Mouse (Mus musculus): ENCODE data around the gene Col9a2. TPM values are rescaled to one million over a fixed set of nuclear protein-coding genes. Genes with fewer than 3 reads are reported as not detected.

Col9a2 gene
- polyA plus RNA-seq, 1 experiment from 2014 or later, result 4.6 TPM

- ATAC-seq (replicated peaks; ENCODE audit: insufficient number of reproducible peaks, low FRiP score, low TSS enrichment), result no peak
- whole genome bisulfite sequencing (ENCODE audit: insufficient replicate concordance), result 87% methylated on average over 1 of the region's 1 CpGs
- H3K9me3 ChIP-seq (replicated peaks; ENCODE audit: control insufficient read depth, low read length), result no peaks in the 10 kb centered on the region
- H3K27ac ChIP-seq (ENCODE audit: low read depth, low read length), result no peak overlapping the region
- no peaks in the 10 kb centered on the region for H3K27me3 ChIP-seq (ENCODE audit: control insufficient read depth, insufficient read depth, low read length)
- H3K4me3 ChIP-seq (ENCODE audit: low read depth, low read length), result no peak overlapping the region
- no peak overlapping the region for H3K9ac ChIP-seq (ENCODE audit: low read depth, low read length)
- no peaks in the 10 kb centered on the region for H3K4me1 ChIP-seq (ENCODE audit: control insufficient read depth, insufficient read depth, low read length)
- peaks cover 19% of the 10 kb centered on the region for H3K36me3 ChIP-seq (ENCODE audit: control insufficient read depth, insufficient read depth, low read length)
- no peak overlapping the region for H3K4me2 ChIP-seq
These were observed 41.2 kb downstream of the Col9a2 start for GRCm38 (mm10) chr4:121080395-121080794.

GRCm38 (mm10) chr4:121084506-121084905 lies 45.3 kb downstream of the Col9a2 start:
- Histone ChIP-seq H3K27ac (ENCODE audit: low read depth, low read length) (no peak overlapping the region), H3K4me3 (ENCODE audit: low read depth, low read length) (no peak overlapping the region), H3K27me3 (ENCODE audit: control insufficient read depth, insufficient read depth, low read length) (no peaks in the 10 kb centered on the region), H3K9me3 (replicated peaks; ENCODE audit: control insufficient read depth, low read length) (no peaks in the 10 kb centered on the region), H3K9ac (ENCODE audit: low read depth, low read length) (no peak overlapping the region), H3K36me3 (ENCODE audit: control insufficient read depth, insufficient read depth, low read length) (peaks cover 12% of the 10 kb centered on the region; the same call in 1 of the 2 replicates), H3K4me2 (no peak overlapping the region), H3K4me1 (ENCODE audit: control insufficient read depth, insufficient read depth, low read length) (no peaks in the 10 kb centered on the region)
- no peak for ATAC-seq (replicated peaks; ENCODE audit: insufficient number of reproducible peaks, low FRiP score, low TSS enrichment)

- Histone ChIP-seq H3K4me1 (ENCODE audit: control insufficient read depth, insufficient read depth, low read length) (no peaks in the 10 kb centered on the region), H3K9ac (ENCODE audit: low read depth, low read length) (no peak overlapping the region), H3K36me3 (ENCODE audit: control insufficient read depth, insufficient read depth, low read length) (peaks cover 18% of the 10 kb centered on the region), H3K27me3 (ENCODE audit: control insufficient read depth, insufficient read depth, low read length) (no peaks in the 10 kb centered on the region), H3K4me3 (ENCODE audit: low read depth, low read length) (no peak overlapping the region), H3K4me2 (no peak overlapping the region), H3K9me3 (replicated peaks; ENCODE audit: control insufficient read depth, low read length) (no peaks in the 10 kb centered on the region), H3K27ac (ENCODE audit: low read depth, low read length) (no peak overlapping the region)
- WGBS (ENCODE audit: insufficient replicate concordance), result 89% methylated on average over 2 of the region's 2 CpGs
- ATAC-seq (replicated peaks; ENCODE audit: insufficient number of reproducible peaks, low FRiP score, low TSS enrichment), result no peak
These were observed 49.5 kb downstream of the Col9a2 start for GRCm38 (mm10) chr4:121088696-121089095.

DNA sequence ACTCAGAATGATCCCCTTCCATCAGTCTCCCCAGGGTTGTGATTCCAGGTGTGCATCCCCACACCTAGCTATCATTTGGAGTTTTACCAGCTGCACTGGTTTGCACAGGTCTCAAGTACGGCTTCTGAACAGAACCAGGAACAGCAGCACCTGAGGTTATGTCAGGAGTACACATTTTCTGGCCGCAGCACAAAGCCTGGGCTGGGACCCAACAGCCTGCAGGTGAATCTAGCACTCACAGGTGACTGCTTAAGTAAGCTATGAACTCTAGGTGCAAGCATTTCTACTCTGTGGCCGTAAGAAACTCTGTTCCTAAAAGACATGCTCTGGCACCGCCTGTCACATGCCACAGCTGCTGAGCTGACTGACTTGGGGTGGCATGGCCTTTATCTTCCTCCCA lies 51.0 kb downstream of the Col9a2 start:
- Histone ChIP-seq H3K9me3 (replicated peaks; ENCODE audit: control insufficient read depth, low read length) (no peaks in the 10 kb centered on the region), H3K4me3 (ENCODE audit: low read depth, low read length) (no peak overlapping the region), H3K4me1 (ENCODE audit: control insufficient read depth, insufficient read depth, low read length) (no peaks in the 10 kb centered on the region), H3K27me3 (ENCODE audit: control insufficient read depth, insufficient read depth, low read length) (no peaks in the 10 kb centered on the region), H3K4me2 (no peak overlapping the region), H3K9ac (ENCODE audit: low read depth, low read length) (no peak overlapping the region), H3K27ac (ENCODE audit: low read depth, low read length) (no peak overlapping the region), H3K36me3 (ENCODE audit: control insufficient read depth, insufficient read depth, low read length) (peaks cover 19% of the 10 kb centered on the region)
- no peak for ATAC-seq (replicated peaks; ENCODE audit: insufficient number of reproducible peaks, low FRiP score, low TSS enrichment)
- 85% methylated on average over 4 of the region's 4 CpGs for WGBS (ENCODE audit: insufficient replicate concordance)

- 1% methylated on average over 39 of the region's 39 CpGs for WGBS (ENCODE audit: insufficient replicate concordance)
- peak within 1 kb of the TSS; percentile 72 for H3K9ac ChIP-seq (ENCODE audit: low read depth, low read length)
- H3K9me3 ChIP-seq (replicated peaks; ENCODE audit: control insufficient read depth, low read length), result no peaks in the 10 kb centered on the region
- no peaks in the 10 kb centered on the region for H3K27me3 ChIP-seq (ENCODE audit: control insufficient read depth, insufficient read depth, low read length)
- peak within 1 kb of the TSS; percentile 47; the same call in 1 of the 2 replicates for H3K27ac ChIP-seq (ENCODE audit: low read depth, low read length)
- peaks cover 17% of the 10 kb centered on the region for H3K36me3 ChIP-seq (ENCODE audit: control insufficient read depth, insufficient read depth, low read length)
- peaks cover 4% of the 10 kb centered on the region; the same call in 1 of the 2 replicates for H3K4me1 ChIP-seq (ENCODE audit: control insufficient read depth, insufficient read depth, low read length)
- peak within 1 kb of the TSS; percentile 62 for H3K4me2 ChIP-seq
- peak within 1 kb of the TSS; percentile 66 for H3K4me3 ChIP-seq (ENCODE audit: low read depth, low read length)
- ATAC-seq (replicated peaks; ENCODE audit: insufficient number of reproducible peaks, low FRiP score, low TSS enrichment), result peak; percentile 64
These were observed 58.6 kb downstream of the Col9a2 start, which contains the start of gene Zmpste24 for GRCm38 (mm10) chr4:121097650-121098378. TSS of gene Zmpste24 (minus strand) at chr4:121098241.

DNA sequence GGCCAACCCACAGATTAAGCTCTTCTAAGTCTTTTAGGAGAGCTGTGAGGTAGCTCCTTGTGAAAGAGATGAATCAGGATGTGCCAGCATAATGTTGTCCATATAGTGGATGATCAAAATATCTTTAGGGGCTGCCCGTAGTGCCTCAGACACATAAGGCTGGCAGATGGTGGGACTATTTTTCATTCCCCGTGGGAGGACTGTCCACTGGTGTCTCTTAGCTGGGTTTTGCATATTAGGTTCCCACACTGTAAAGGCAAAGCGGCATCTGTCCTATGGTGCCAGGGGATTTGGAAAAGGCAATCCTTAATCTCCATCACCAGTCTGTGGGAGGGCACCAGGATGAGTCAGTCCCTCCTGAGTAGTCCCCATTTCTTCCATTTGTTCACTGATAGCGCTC lies 64.1 kb downstream of the Col9a2 start:
- no peak for ATAC-seq (replicated peaks; ENCODE audit: insufficient number of reproducible peaks, low FRiP score, low TSS enrichment)
- WGBS (ENCODE audit: insufficient replicate concordance), result 77% methylated on average over 4 of the region's 4 CpGs

More for the DNA sequence above, 64.1 kb downstream of the Col9a2 start:
- Histone ChIP-seq H3K27me3 (ENCODE audit: control insufficient read depth, insufficient read depth, low read length) (no peaks in the 10 kb centered on the region), H3K36me3 (ENCODE audit: control insufficient read depth, insufficient read depth, low read length) (no peaks in the 10 kb centered on the region), H3K9ac (ENCODE audit: low read depth, low read length) (no peak overlapping the region), H3K4me1 (ENCODE audit: control insufficient read depth, insufficient read depth, low read length) (no peaks in the 10 kb centered on the region; the same call in 1 of the 2 replicates), H3K9me3 (replicated peaks; ENCODE audit: control insufficient read depth, low read length) (no peaks in the 10 kb centered on the region), H3K4me2 (no peak overlapping the region), H3K4me3 (ENCODE audit: low read depth, low read length) (no peak overlapping the region), H3K27ac (ENCODE audit: low read depth, low read length) (no peak overlapping the region)

Other genes starting within 250 kb of the Col9a2 start
- 105 and 117 TPM in 2 replicates for gene Nfyc, start 207.8 kb upstream of the Col9a2 start, polyA plus RNA-seq (2014; fragmentation: Nextera tagmentation; extraction: Ambion mirVana)
- 1.2 and 1.6 TPM in 2 replicates for gene Rims3, start 184.6 kb upstream of the Col9a2 start, polyA plus RNA-seq (2014; fragmentation: Nextera tagmentation; extraction: Ambion mirVana)
- gene Exo5, start 114.4 kb upstream of the Col9a2 start, polyA plus RNA-seq (2014; fragmentation: Nextera tagmentation; extraction: Ambion mirVana), result 13.2 and 13.7 TPM in 2 replicates
- gene Zfp69, start 87.7 kb upstream of the Col9a2 start, polyA plus RNA-seq (2014; fragmentation: Nextera tagmentation; extraction: Ambion mirVana), result 13.8 and 16.9 TPM in 2 replicates
- 12.8 and 14.5 TPM in 2 replicates for gene Smap2, start 22.1 kb upstream of the Col9a2 start, polyA plus RNA-seq (2014; fragmentation: Nextera tagmentation; extraction: Ambion mirVana)
- gene Zmpste24, start 58.9 kb downstream of the Col9a2 start, polyA plus RNA-seq (2014; fragmentation: Nextera tagmentation; extraction: Ambion mirVana), result 20.5 and 25.5 TPM in 2 replicates
- gene Tmco2, start 69.8 kb downstream of the Col9a2 start, polyA plus RNA-seq (2014; fragmentation: Nextera tagmentation; extraction: Ambion mirVana), result not detected in 2 replicates
- 15.3 and 19.1 TPM in 2 replicates for gene Rlf, start 175.7 kb downstream of the Col9a2 start, polyA plus RNA-seq (2014; fragmentation: Nextera tagmentation; extraction: Ambion mirVana)